17 mouse cellular contexts compared by ENCODE assay signal in the genomic region with DNA sequence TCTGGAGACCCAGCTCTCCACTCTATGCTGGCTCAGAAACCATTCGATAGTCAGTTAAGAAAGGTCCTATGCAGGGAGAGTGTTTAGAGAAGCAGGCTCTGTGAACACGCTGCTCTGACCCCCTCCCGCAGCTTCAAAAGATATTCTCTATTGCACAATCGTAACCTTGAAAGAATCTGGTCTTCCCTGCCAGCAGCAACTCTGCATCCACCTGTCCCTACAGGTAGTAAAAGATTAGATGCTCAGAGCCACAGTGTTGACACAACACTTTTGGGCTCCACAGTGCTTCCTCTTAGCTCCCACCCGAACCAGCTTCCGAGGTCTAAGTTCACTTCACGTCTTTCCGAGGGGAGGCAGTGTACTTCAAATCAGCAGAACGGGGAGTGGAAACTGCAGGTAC.
DNase-seq lines count a peak whose midpoint lies in the region; ATAC-seq and TF ChIP-seq lines count a peak whose summit lies in the region.
"Had no signal": no experiment of that assay in that cellular context is flagged by ENCODE, and none has a peak within 500 bp of the region (broad histone marks: within the 10 kb centered on the region; RNA-seq: fewer than 3 reads in every experiment).

No protein-coding gene starts in this region.

- no peaks in the 10 kb centered on the region for H3K27me3 ChIP-seq in heart, embryonic 10.5 days (ENCODE audit: insufficient read depth, poor library complexity, severe bottlenecking)
- no peaks in the 10 kb centered on the region for H3K27me3 ChIP-seq in liver, adult 2 months (ENCODE audit: control insufficient read depth, insufficient read depth, low read length)
- no peaks in the 10 kb centered on the region for H3K27me3 ChIP-seq in myocyte (ENCODE audit: control insufficient read depth, insufficient read depth, insufficient read length)
- H3K27me3 ChIP-seq: forebrain, embryonic 15.5 days; limb, embryonic 15.5 days; neural tube, embryonic 13.5 days had no signal

- peak overlapping the region; percentile 71 for H3K4me2 ChIP-seq in myocyte (ENCODE audit: low read depth)
- H3K4me2 ChIP-seq: forebrain, embryonic 15.5 days; limb, embryonic 15.5 days; neural tube, embryonic 13.5 days had no signal

- 69% methylated on average over 9 of the region's 9 CpGs for WGBS in heart, embryonic 10.5 days
- WGBS in liver, adult 2 months = 41% methylated on average over 9 of the region's 9 CpGs

- H3K4me3 ChIP-seq in heart, embryonic 10.5 days = no peak overlapping the region
- H3K4me3 ChIP-seq in liver, adult 2 months (ENCODE audit: insufficient read depth, low read depth, low read length) = no peak overlapping the region
- no peak overlapping the region for H3K4me3 ChIP-seq in cortical plate, adult 2 months (ENCODE audit: insufficient read depth, low read length)
- no peak overlapping the region for H3K4me3 ChIP-seq in myocyte
- H3K4me3 ChIP-seq: forebrain, embryonic 15.5 days; limb, embryonic 15.5 days; neural tube, embryonic 13.5 days had no signal

- ATAC-seq in monocyte, adult 5-6 weeks (replicated peaks; ENCODE audit: insufficient number of reproducible peaks, low FRiP score, low TSS enrichment, poor library complexity, severe bottlenecking) = no peak
- ATAC-seq: forebrain, embryonic 15.5 days; hindbrain, postnatal 0 days; midbrain, embryonic 16.5 days had no signal

- peaks cover 67% of the 10 kb centered on the region for H3K4me1 ChIP-seq in heart, embryonic 10.5 days
- H3K4me1 ChIP-seq in liver, adult 2 months (ENCODE audit: control insufficient read depth, insufficient read depth, low read length) = no peaks in the 10 kb centered on the region; the same call in 1 of the 2 replicates
- H3K4me1 ChIP-seq in cortical plate, adult 2 months (ENCODE audit: control insufficient read depth, insufficient read depth, low read length) = peaks cover 31% of the 10 kb centered on the region

- DNase-seq in heart, embryonic 10.5 days (ENCODE audit: low spot score) = no peak
- no peak for DNase-seq in heart, adult 11 months
- DNase-seq in liver, adult 2 months (ENCODE audit: extremely low read depth, low read depth, low spot score) = peak; percentile 57
- DNase-seq in liver = no peak
- DNase-seq in kidney, postnatal 10 days = no peak
- DNase-seq: adrenal gland, adult 8-10 months; cerebellum, postnatal 25 days; layer of hippocampus, postnatal 36 days had no signal

- TF ChIP-seq POLR2A in liver, adult 2 months (IDR thresholded peaks at IDR 0.05; ENCODE audit: extremely low read depth, insufficient read depth, low read length) = no peak
- TF ChIP-seq POLR2A in cortical plate, adult 2 months (IDR thresholded peaks at IDR 0.05; ENCODE audit: extremely low read depth, insufficient read depth, low read length) = no peak
- TF ChIP-seq POLR2A in myocyte (IDR thresholded peaks at IDR 0.05; ENCODE audit: insufficient read length, low read depth) = no peak

- no peak overlapping the region for H3ac ChIP-seq in myocyte (ENCODE audit: control insufficient read depth, insufficient read length)

- no peaks in the 10 kb centered on the region for H3K9me3 ChIP-seq in heart, embryonic 10.5 days
- H3K9me3 ChIP-seq: forebrain, embryonic 15.5 days; limb, embryonic 15.5 days; neural tube, embryonic 13.5 days had no signal

- H3K27ac ChIP-seq in heart, embryonic 10.5 days = peak overlapping the region; percentile 79
- H3K27ac ChIP-seq in liver, adult 2 months (replicated peaks; ENCODE audit: insufficient read depth, low read depth, low read length) = 0 out of 2 replicates have a peak overlapping the region, but pooled peaks have one; percentile 3
- peak overlapping the region; percentile 3 for H3K27ac ChIP-seq in cortical plate, adult 2 months (ENCODE audit: insufficient read depth, low read length)
- H3K27ac ChIP-seq: forebrain, embryonic 15.5 days; hindbrain, postnatal 0 days; kidney, postnatal 0 days; limb, embryonic 15.5 days; neural tube, embryonic 13.5 days had no signal

- H3K36me3 ChIP-seq in heart, embryonic 10.5 days = no peaks in the 10 kb centered on the region
- H3K36me3 ChIP-seq in liver, adult 2 months (ENCODE audit: control insufficient read depth, insufficient read depth, low read length) = peaks cover 46% of the 10 kb centered on the region
- peaks cover 28% of the 10 kb centered on the region for H3K36me3 ChIP-seq in myocyte (ENCODE audit: control insufficient read depth, insufficient read depth)
- H3K36me3 ChIP-seq: forebrain, embryonic 15.5 days; limb, embryonic 15.5 days; neural tube, embryonic 13.5 days had no signal

- no peak overlapping the region for H3K9ac ChIP-seq in liver, adult 2 months (ENCODE audit: low read depth, low read length)
- H3K9ac ChIP-seq: forebrain, embryonic 15.5 days; limb, embryonic 15.5 days; neural tube, embryonic 13.5 days had no signal

- TF ChIP-seq CTCF in liver, adult 2 months (IDR thresholded peaks at IDR 0.05; ENCODE audit: low read depth, low read length) = no peak
- no peak for TF ChIP-seq CTCF in cortical plate, adult 2 months (IDR thresholded peaks at IDR 0.05; ENCODE audit: extremely low read depth, insufficient read depth, low read length)

- peaks cover 5% of the 10 kb centered on the region; the same call in 1 of the 2 replicates for H3K79me2 ChIP-seq in liver, adult 2 months (ENCODE audit: control insufficient read depth, insufficient read depth, low read length)
- peaks cover 66% of the 10 kb centered on the region for H3K79me2 ChIP-seq in myocyte (ENCODE audit: control insufficient read depth, insufficient read depth)

TF ChIP-seq in myocyte, 11 proteins besides CTCF, POLR2A, EP300 and RAD21:
- peak; percentile 56 for TF ChIP-seq CEBPB (IDR thresholded peaks at IDR 0.05; ENCODE audit: insufficient read depth, poor library complexity, severe bottlenecking)
- no peak for TF ChIP-seq MYOD1 (IDR thresholded peaks at IDR 0.05; ENCODE audit: control insufficient read depth in 1 of 3, insufficient read length in 2 of 3, low read depth in 2 of 3)

Comparison
In these comparisons a context has a peak if more than half of its experiments do, and no peak if none do; other contexts are left out.
1. H3K27ac ChIP-seq: peak in every context shown above with its lines; median percentile 79 in heart, embryonic 10.5 days; 3 in liver, adult 2 months; 3 in cortical plate, adult 2 months.